Mouse (Mus musculus) thymus, postnatal 36 days (tissue): ENCODE measurements around the gene Vwf.

Experiments used
- DNase-seq, 2 experiments: peaks; one replicate each; pipeline ENCODE4 v3.0.0; 2022; ENCODE audit warnings: mixed read lengths in 2 of 2

The Vwf gene

DNA sequence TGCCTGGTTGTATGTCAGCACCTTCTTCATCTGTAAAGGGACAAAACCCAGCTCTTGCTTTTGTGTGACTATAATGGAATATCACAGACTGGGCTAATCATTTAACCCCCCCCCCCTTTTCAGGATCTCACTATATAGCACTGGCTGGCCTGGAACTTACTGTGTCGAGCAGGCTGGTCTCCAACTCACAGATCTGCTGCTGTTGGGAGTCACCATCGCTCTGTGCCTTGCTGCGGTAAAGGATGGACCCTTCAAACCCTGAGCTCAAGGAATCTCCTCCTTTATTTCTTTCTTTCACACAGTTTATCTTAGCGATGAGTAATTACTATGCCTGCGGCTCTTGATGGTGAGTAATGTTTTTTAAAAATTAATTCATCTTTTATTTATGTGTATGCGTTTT, at the start of gene Vwf:
Vwf (plus strand) TSS at position 301 of the 400 bp plus-strand sequence.
- DNase-seq: no peak

- no peak for DNase-seq
Measured at GRCm38 (mm10) chr6:125498062-125498461, 48.5 kb upstream of the Vwf start.

DNA sequence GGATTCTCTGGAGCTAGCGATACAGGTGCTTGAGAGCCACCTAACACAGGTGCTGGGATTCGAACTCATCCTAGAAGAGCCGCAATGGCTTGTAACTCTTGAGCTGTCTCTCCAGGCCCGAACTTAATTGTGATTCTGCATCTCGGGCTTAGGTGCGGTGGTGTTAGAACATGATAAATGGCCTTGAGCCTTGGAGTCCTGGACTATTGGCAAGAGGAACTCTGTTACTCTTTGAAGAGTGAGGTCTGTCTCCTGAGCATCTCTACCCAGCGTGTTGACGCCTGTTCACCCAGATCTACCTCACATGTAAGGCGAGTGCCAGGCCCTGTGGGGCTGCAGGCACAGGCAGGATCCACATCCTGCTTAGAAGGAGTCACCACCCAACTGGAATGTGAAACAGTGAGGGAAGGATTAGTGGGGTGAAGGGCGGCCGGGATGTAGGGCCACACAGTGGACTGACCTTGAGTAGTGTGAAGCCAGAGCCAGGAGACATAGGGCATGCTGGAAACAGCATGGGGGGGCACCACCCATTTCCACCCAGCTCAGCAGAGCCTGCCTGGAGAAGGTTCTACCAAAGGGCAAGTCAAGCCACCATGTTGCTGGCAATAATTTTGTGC, 43.3 kb upstream of the Vwf start:
- no peak for DNase-seq

DNA sequence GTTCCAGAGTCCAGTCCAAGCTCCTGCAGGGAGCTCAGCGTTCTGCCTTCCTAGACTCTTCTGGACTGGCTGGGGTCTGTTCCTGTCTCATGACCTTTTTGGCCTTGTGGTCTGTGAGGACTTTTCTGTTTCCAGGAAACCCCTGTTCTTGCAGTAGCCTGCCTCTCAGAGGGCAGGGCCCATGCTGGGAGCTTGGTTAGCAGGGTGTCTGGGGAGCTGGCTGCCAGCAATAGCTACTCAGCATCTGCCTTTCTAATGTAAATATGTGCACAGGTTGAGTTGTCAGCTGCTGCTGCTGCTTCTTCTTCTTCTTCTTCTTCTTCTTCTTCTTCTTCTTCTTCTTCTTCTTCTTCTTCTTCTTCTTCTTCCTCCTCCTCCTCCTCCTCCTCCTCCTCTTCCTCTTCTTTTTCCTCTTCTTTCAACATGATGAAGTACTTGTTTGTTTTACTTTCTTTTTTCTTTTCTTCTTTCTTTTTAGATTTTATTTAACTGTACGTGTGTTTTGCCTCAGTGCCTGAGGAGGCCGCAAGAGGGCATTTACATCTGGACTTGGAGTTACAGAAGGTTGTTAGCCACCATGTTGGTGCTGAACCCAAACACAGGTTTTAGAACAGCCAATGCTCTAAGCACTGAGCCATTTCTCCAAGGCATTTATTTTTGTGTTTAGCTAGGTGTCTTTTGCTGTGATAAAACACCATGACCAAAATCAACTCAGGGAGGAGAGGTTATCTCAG, 41.8 kb upstream of the Vwf start:
- DNase-seq: no peak

DNA sequence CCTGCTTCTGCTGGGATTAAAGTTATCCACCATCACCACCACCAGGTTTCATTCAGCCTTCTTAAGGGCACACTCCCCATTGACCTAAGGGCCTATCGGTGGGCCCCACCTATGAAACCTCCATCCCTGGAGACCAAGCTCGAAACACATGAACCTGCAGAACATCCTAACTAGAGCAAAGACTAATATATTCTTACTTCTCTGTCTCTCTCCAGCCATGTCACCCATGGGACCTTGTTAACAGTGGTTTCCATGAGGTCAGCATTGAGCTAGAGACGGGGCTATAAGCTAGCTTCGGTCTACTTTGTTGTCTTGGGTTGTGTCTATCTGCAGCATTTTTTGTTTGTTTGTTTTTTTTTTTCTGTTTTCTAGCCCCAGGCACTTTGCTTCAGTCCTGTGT, 40.1 kb upstream of the Vwf start:
- no peak for DNase-seq

- DNase-seq: no peak
Measured at GRCm38 (mm10) chr6:125509783-125510182, 36.8 kb upstream of the Vwf start.

DNA sequence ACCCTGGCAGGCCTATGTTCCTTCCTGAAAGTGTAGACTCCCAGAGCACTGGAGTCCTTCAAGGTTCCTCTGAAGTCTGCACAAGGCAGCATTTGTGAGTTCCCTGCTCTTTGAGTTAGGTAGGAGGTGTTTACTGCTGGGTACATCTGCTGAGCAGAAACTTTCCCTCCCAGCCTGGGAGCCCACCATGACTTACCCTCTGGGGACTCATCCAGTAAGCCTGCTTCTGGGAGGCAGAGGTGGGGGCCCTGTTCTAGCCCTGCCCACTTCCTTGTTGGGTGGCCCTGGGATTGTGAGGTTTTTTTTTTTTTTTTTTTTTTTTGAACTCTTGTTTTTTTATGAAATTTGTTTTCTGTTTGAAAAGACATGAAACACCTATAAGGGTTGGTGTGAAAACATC, 35.9 kb upstream of the Vwf start:
- no peak for DNase-seq

- DNase-seq: no peak
Measured at GRCm38 (mm10) chr6:125511196-125511595, 35.4 kb upstream of the Vwf start.

DNA sequence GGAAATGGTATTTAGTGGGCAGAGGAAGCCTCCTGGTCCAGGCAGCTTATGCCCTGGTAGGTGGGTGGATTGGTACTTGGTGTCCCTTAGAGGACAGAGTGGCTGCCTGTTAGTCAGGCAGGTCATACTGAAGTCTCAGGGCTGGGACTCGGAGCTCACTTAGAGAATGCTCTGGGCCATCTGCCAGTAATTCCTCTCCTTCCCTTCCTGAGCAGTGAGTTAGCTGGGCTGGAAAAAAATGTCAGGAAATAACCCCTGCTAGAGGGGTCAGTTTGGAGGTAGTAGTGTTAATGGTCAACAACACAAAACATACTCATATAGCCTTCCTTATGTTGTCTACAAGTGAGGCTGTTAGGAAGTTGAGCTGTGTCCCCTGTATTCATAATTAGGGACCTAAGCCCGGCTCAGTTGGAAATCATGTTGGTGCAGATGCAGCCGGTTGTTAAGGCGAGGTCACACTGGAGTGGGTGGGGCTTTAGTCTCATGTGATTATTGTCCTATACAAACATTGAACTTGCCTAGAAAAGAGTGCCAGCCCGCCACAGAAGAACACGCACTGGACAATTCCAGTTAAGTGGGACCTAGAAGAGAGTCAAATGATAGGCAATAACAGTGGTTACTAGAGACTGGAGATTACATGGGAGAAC, 33.5 kb upstream of the Vwf start:
- no peak for DNase-seq

DNA sequence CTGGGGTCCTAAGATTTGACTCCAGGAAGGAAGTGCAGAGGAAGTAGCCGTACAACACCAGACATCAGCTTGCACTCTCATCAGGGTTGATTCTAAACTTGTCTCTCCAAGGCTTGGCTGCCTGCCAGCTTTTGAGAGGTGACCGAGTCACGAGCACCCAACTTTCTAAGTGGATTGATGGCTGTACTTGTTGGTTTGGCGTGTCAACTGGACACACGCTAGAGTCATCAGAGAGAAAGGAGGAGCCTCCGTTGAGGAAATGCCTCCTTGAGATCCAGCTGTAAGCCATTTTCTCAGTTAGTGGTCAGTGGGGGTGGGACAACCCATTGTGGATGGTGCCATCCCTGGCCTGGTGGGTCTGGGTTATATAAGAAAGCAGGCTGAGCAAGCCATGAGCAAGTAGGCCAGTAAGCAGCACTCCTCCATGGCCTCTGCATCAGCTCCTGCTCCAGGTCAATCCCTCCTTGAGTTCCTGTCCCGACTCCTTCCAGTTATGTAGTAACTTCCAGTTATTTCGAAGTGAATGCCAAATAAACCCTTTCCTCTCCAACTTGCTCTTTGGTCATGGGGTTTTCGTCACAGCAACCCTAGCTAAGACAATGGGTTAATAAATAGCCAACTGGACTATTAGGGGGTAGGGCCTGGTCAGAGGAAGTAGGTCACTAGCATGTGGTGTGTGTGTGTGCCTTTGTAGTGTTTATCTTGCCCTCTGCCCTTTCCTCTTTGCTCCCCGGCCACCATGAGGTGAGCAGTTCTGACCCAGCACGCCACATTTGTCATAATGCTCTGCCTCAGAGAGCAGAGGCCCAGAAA, 30.9 kb upstream of the Vwf start:
- DNase-seq: no peak

- no peak for DNase-seq
Measured at GRCm38 (mm10) chr6:125521558-125522193, 24.9 kb upstream of the Vwf start.

GRCm38 (mm10) chr6:125524027-125524426, 22.5 kb upstream of the Vwf start:
- no peak for DNase-seq

- no peak for DNase-seq
Measured at GRCm38 (mm10) chr6:125526066-125526465, 20.5 kb upstream of the Vwf start.

DNA sequence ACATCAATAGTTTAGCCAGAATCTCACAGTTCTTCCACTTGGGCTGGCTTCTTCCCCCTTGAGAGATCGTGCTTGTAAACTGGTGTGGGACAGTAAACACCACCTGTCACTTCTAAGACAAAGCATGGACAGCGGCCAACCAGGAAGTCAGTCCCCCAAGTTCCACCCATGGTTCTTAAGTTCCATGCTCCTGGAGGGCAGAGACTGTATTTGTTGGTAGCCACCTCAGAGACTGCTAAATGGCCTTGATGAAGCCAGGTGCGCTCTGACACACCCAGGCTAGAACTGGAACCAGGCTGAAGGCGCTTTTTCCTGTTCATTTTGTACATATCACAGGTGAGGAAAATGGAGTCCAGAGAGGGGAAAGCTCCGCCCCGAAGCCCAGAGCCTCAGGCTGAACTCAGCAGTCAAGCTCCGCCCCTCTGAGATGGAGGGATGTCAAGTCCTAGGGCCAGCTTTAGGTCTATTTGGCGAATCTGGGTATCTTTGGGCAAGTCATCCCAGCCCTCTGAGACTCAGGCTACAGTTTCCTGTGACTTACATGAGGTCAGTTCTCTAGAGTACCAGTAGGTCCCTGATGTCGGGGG, 17.9 kb upstream of the Vwf start:
- DNase-seq: no peak

DNA sequence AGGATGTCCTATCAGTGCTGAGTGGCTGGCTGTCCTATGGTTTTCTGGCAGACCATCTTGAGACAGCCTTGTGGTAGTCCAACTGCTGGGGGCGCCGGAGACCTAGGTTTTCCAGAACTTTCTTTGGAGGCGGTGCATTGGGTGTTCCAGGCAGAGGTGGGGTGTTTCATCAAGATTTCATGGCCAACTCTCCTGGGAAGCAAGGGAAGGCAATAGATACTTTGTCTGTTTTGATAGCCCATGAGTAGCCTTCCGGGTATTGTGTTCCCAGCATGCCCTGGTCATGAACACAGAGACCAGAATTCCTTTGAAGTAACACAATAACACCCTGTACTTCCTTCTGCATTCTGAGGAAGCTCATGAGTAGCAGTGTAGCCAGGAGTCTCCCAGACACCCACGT, 17.1 kb upstream of the Vwf start:
- DNase-seq: no peak

DNA sequence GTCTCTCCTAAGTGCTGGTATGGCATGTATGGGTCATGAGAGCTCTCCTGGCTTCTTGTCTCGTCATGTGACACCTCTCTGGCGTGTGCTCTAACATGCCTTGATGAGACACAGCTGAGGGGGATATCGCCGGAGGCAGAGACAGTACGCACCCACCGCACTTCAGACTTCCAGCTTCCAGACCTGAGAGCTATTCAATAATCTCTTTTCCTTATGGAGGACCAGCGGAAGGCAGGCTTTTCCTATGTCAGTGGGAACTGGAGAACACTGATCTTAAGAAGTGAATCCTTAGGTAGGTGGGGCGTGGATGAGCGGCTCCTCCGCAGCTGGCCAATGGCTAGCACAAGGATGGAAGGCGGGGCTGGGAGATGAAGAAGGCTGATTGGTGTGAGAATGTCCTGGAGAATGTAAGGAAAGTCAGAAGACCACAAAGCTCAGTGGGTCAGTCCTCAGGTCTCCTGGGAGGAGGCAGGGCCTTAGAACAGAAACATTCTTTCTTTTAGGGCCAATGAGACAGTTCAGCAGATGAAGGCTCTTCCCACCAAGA, 13.4 kb upstream of the Vwf start:
- DNase-seq: no peak

DNA sequence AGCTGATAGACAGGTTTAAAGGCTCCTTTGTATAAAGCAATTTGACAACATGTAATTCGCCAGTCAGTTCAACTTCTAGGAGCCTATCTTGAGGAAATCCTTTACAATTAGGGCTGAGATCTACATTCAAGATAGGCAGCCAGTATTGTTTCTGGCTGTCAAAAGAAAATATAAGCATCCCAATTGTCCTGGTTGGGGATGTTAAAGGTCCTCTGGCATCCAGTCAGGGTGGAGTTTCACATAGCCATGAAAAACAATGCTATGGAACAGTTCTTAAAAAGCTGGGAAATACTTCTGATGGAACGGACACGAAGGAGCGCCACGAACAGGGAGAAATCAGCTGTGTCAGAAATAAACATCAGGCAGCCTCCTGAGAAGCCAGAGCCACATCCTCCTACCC, 11.6 kb upstream of the Vwf start:
- DNase-seq: no peak

- DNase-seq: no peak
Measured at GRCm38 (mm10) chr6:125538469-125538868, 8.1 kb upstream of the Vwf start.

GRCm38 (mm10) chr6:125539423-125539822, 7.2 kb upstream of the Vwf start:
- no peak for DNase-seq

DNA sequence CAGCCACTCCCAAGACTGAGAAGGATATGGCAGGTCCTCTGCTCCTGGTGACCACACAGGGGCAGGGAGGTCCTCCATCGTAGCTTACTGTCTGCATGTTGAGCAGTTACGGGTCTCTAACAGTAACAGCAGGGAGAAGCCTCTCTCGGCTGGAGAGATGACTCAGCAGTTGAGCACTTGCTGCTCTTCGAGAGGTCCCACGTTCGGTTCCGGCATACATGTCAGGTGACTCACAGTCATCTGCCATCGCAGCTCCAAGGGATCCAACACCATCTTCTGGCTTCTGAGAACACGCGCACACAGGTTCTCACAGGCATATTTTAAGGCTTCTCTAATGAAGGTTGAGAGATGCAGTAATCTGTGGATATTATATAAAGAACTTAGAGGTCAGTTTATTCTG, 6.4 kb upstream of the Vwf start:
- DNase-seq: no peak

DNA sequence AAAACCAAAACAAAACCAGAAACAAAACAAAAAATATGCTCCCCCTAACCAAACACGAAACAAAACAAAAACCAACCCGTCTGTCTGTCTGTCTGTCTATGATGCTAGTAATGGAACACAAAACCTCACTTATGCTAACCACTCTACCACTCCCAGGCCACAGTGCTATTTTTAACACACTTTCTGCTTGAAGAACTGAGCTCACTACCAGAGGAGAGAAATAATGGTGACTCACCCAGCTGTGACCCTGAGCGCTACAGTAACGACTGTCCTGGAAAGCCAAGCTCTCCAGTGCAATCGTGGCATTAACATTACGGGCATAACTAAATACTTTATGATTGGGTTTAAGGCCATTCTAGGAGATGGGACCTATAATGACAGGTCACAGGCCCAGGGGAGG, 5.7 kb upstream of the Vwf start:
- no peak for DNase-seq

DNA sequence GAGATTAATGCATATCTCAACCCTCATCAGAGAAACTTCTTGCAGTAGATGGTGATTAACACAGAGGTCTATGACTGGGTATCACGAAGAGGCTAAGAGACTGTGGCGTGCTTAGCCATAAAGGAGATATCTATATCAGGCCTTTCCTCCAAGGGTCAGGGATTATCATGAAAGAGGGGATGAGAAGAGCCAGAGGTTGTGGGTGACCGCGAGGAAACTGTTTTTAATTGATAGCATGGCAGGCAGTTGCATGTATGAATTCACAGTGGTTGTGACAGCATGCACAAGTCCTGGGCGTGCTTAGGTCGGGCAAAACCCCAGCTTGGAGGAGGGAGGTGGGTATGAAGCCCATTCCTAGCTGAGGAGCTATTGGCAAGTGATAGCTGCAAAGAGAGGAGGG, 5.3 kb upstream of the Vwf start:
- DNase-seq: no peak
